Mouse (Mus musculus) bone marrow, adult 2 months (tissue): ENCODE data around the gene Slc38a10. TPM values are rescaled to one million over a fixed set of nuclear protein-coding genes. Genes with fewer than 3 reads are reported as not detected.

Experiments
- H3K27ac ChIP-seq: fragments of 200-500 bp; 2 replicates; pipeline ENCODE4 v1.5.1; 2012; ENCODE audit warnings: low read depth, mild to moderate bottlenecking, control low read depth, inconsistent platforms, low read length; ENCODE audit not compliant: control insufficient read depth, poor library complexity, insufficient read depth
- H3K4me1 ChIP-seq: fragments of 200-500 bp; 2 replicates; pipeline ENCODE4 v1.6.1; 2011; ENCODE audit warnings: low read length; ENCODE audit not compliant: control insufficient read depth, insufficient read depth
- H3K4me3 ChIP-seq: fragments of 200-500 bp; replicated peaks from 2 replicates; pipeline ENCODE3; 2011; ENCODE audit warnings: mild to moderate bottlenecking, low read depth, low read length, control low read depth; ENCODE audit not compliant: control insufficient read depth
- CTCF ChIP-seq: fragments of 200-500 bp; IDR thresholded peaks from 2 replicates; pipeline ENCODE4 v1.5.1; 2011; ENCODE audit warnings: low read length, control low read depth; ENCODE audit not compliant: control insufficient read depth, insufficient read depth
- POLR2A ChIP-seq: fragments of 200-500 bp; IDR thresholded peaks from 2 replicates; pipeline ENCODE4 v1.6.1; 2011; ENCODE audit warnings: low read depth, mild to moderate bottlenecking, control low read depth, low read length, borderline replicate concordance; ENCODE audit not compliant: control insufficient read depth
- WGBS: fragments of 180-500 bp; shearing (Covaris S2); methylation state at CpG from one replicate; pipeline ENCODE4 v1.1.7; 2018; 5-methylcytosine and 5-hydroxymethylcytosine counted together
- polyA plus RNA-seq: library from polyadenylated mRNA; stranded (reverse); fragments of >200 nt; gene quantifications from 2 replicates; pipeline ENCODE4 v1.2.4, GENCODE M21; 2011; ENCODE audit warnings: low replicate concordance; ENCODE audit not compliant: missing spikeins, insufficient read depth, insufficient read length

Gene Slc38a10
- polyA plus RNA-seq, 1 experiment: 37.7 TPM

GRCm38 (mm10) chr11:120055953-120056732, 95.0 kb downstream of the Slc38a10 start:
- Histone ChIP-seq H3K4me3 (no peak overlapping the region), H3K4me1 (no peaks in the 10 kb centered on the region; the same call in 1 of the 2 replicates), H3K27ac (no peak overlapping the region)
- no peak for TF ChIP-seq CTCF
- TF ChIP-seq POLR2A: no peak
- 83% methylated on average over 12 of the region's 12 CpGs for WGBS

Other genes starting within 250 kb of the Slc38a10 start
- 16.1 and 18.5 TPM in 2 replicates for gene Chmp6, start 237.9 kb downstream of the Slc38a10 start, polyA plus RNA-seq
- 5.7 and 7.9 TPM in 2 replicates for gene Baiap2, start 208.6 kb downstream of the Slc38a10 start, polyA plus RNA-seq
- gene Aatk, start 104.2 kb downstream of the Slc38a10 start, polyA plus RNA-seq: 8.4 and 15.7 TPM in 2 replicates
- 14.3 and 19.8 TPM in 2 replicates for gene Cep131, start 64.5 kb downstream of the Slc38a10 start, polyA plus RNA-seq
- 8.6 and 24.6 TPM in 2 replicates for gene Tepsin, start 52.6 kb downstream of the Slc38a10 start, polyA plus RNA-seq
- gene Ndufaf8, start 52.4 kb downstream of the Slc38a10 start, polyA plus RNA-seq: 27.6 and 30.1 TPM in 2 replicates
- 2.2 and 5.8 TPM in 2 replicates for gene Bahcc1, start 81.6 kb upstream of the Slc38a10 start, polyA plus RNA-seq
- 387 and 760 TPM in 2 replicates for gene Actg1, start 197.2 kb upstream of the Slc38a10 start, polyA plus RNA-seq
- gene Fscn2, start 210.2 kb upstream of the Slc38a10 start, polyA plus RNA-seq: not detected in 2 replicates
- gene Faap100, start 227.4 kb upstream of the Slc38a10 start, polyA plus RNA-seq: 3.1 and 10.9 TPM in 2 replicates